Mouse (Mus musculus): ENCODE results near the gene Ibtk.
A peak's percentile ranks its signal among the peaks of the same experiment; 100 is the strongest.

The Ibtk gene

DNA sequence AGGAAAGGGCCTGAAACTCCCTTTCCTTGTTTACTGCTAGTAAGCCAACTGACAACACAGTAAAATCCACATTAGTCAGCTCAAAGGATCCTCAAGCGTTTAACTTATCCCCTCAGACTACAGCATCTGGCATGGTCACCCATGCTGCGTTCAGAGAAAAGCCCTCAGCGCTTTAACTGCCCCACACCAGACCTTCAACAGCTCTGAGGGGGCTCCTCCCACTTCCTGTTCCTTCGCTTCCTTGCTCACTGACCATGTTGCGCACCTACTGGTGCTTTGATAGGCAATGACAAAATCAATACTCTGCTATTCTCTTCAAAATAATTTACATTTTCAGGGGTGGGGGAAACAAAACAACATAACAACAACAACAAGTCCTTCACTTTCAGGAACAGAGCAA, 47.2 kb downstream of the Ibtk start:
- no peak for DNase-seq (ENCODE audit: low spot score)

DNA sequence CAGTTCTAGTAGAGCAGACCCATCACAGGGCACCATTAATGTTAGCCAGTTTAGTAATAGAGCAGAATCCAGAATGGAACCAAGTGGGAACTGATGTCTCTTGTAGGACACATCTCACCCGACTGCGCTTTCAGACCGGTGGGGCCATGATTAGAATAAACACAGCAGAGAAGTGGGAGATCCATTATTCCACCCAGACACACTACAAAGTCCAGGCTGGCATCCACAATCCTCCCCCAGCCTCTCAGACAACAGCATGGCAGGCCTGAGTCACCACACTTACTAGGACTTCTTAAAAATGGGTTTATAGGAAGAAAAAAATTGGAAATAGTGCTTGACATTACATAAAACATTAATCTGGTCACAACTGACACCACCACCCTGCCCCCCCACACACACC, 53.5 kb downstream of the Ibtk start:
- DNase-seq (ENCODE audit: low spot score), result no peak

DNA sequence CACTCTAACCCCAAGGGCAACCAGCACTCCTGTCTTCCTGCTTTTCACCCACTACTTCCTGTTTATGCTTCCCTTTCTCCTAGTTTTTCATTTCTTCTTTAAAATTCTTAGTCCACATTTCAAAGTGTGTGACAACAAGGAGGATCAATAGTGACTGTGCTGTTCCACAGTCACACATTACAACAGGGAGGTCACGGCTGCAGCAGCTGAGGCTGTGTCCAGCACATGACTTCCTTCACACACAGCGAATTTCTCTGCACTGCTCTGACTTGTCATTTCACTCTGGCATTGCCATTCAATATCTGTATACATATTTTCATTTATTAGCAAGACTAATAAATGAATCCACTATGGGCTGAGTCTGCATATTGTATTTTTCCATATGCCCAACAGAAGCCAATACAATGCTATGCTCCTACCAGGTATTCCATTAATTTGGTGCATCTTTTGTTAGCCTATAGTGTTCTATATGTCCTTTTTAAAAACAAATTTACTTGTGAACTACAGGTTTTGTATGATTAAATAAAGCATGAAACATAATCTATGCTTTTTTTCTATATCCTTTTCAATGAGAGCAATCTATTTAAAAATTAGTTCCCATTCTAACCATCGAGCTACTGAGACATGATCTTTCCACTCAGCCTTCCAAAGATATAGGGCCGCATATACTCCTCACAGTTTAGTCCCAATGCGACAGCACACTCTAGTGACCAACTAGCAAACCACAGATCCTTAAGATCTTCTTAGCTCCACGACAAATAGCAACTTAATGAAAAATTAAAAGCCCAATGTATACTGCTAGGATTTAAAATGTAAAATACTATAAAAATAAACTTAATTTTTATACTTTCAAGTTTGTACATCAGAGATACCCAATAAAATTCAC, 55.7 kb downstream of the Ibtk start:
- DNase-seq (ENCODE audit: low spot score), result no peak

DNA sequence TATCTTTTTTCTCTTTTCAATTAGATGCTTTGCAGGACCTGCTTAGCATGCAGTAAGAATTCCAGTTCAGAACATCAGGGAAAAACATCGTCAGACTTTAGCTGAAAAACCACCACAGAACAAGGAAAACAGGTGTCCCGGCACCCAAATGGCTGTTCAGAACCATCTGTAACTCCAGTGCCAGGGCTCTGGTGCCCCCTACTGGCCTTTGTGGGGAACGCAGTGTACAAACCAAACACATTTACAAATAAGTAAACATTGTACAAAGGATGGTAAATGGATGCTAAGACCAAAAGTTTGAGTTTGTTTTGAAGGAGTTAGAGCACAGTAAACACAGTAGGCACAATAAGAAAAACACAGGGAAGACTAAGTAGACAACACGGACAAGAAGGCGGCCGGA, 64.1 kb downstream of the Ibtk start:
- DNase-seq (ENCODE audit: low spot score), result no peak

DNA sequence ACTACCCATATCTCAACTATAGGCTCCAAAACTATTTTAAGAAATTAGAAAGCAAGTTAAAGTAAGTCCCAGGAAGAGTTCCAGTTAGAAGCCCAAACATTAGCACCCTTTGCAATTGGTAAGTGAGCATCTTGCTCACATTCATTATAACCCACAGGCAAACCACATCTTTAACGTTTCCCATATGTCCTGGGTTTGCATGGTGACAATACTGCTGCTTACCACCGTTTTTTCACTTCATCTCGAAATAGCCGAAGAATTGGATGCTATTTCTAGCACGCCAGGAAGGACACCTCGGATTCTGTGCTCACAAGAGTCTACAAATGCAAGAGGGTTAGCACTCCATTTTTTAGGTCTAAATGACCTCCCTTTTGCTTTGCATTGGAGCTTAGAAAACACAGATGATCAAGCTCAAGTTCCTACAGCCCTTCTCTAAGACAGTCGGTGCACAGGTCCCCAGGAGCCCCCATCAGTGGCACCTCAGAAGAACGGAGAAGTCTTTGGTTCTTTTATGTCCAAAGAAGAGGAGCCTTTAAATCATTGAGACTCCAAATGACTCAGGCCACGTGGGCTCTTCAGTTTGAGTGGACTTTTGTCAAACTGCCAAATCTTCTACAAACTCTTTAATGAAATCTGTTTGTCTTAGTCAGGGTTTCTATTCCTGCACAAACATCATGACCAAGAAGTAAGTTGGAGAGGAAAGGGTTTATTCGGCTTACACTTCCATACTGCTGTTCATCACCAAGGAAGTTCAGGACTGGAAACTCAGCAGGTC, 73.8 kb downstream of the Ibtk start:
- no peak for DNase-seq (ENCODE audit: low spot score)

DNA sequence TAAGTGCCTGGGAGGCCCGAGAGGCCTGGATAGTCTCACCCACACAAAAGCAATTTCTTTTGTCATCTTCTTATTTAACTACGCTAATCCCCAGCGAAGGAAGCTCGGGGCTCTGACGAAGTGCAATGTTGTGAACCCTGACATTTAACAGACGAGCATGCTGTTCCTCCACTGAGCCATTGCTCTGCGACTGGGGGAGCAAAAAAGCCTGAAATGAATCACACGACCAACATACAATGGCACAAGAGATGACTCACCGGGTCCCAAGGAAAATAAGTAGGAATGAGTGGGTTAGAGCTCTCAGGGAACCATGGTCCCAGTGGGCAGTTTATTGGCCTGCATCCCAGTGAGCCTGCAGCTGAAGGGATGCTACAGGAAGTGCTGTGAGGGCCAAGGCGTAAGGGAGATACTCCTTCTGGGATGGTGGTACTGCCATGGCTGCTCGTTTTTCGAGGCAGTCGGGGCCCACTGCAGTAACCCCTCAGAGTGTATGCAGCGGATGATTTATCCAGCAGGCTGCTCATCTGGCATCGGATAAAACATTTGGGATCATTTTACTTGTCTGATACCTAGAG, 75.1 kb downstream of the Ibtk start:
- no peak for DNase-seq (ENCODE audit: low spot score)

DNA sequence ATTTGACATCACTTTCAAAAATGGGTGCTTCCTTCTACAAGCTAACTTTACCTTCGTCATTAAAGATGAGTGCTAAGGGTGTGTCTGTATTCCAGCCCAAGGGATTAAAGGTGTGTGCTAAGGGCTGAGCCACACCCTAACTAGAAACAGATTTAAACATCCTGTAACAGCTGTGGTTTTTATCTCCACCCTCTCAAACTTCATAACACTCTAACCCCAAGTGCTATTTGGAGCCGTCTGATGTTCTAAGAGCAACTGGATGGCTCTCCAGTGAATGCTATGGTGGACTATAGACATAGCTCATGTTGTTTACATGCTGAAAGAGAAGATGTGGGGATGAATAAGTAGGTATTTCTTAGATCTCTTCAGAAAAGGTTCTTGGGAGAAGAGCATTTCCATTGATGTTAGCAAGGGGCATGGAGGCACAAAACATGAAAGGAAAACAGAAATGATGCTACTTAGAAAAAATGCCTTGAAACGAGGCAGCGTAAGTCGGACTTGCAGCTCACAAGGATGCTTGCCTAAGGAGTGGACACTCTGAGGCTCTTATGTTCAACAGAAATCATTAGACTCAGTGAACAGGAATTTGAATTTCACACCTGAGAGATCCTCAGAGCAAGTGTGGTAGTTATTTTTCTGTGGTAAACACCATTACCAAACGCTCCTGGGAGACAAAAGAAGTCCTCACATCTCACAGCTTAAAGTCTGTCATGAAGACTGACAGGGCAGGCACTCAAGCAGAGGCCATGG, 77.4 kb downstream of the Ibtk start:
- no peak for DNase-seq (ENCODE audit: low spot score)

DNA sequence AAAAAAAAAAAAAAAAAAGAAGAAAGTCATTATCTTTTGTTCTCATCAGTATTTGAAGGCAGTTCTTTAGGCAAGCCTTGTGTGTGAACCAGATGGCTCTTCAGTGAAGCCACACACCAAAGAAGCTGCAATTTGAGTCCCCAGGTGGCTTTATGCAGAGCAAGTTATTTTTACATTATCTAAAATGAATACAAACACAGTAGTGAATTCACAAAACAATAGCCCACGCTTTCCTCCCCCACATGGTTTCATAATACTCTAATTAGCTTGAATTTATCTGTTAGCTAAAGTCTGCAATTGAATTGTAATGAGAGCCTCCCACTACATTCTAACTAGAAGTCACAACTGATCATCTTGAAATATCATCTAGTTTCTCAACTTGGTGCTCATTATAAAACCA, 84.8 kb downstream of the Ibtk start:
- no peak for DNase-seq (ENCODE audit: low spot score)

DNA sequence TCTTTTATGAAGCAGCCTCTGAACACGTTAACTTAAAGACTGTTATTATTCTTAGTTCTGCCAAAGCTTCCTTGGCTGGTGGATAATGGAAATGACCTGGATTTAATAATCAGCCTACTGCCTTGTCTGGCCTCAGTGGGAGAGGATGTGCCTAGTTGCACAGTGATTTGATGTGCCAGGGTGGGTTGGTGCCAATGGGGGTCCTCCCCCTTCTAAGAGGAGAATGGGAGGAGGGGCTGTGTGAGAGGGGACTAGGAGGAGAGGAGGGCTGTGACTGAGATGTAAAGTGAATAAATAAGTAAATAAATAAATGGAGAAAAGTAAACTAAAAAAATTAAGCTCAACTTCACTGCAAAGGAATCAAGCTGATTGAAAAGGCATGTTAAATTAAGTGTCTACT, 85.3 kb downstream of the Ibtk start:
- DNase-seq (ENCODE audit: low spot score), result no peak

DNA sequence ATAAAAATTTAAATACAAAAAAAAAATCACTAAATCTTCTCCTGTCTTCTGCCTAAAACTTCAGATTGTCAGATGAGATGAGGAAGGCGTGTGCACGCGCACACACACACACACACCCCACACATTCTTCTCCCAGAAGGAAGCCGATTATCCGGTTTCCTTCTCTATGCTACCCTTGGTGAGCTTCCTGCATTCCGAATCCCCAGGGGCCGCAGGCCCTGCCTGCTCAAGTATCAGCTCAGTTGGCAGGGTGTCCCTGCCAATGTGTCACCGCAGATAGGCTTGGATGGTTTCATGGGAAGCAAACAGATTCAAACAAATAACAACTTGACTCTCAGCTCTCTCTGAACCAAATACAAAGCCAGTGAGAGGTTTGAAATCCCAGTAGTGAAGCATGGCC, 86.0 kb downstream of the Ibtk start:
- no peak for DNase-seq (ENCODE audit: low spot score)

DNA sequence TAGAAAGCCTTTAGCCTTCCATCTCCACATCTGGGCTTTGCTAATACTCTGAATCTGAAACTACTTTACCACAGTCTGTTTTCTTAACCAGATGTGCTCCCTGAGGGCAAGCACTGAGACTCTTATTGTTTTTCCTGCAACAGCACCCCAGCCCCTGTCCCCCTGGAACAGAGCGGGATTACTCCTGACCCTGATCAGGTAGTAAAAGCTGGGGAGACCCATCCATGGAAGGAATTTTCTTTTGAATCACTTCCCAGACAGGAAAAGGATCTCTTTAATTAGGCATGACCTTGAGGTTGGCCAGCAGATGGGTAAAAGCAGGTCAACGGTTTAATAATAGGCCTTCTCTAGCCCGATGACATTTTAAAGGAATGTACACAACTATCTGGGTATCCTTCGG, 95.7 kb downstream of the Ibtk start:
- peak; percentile 5 for DNase-seq (ENCODE audit: low spot score)

DNA sequence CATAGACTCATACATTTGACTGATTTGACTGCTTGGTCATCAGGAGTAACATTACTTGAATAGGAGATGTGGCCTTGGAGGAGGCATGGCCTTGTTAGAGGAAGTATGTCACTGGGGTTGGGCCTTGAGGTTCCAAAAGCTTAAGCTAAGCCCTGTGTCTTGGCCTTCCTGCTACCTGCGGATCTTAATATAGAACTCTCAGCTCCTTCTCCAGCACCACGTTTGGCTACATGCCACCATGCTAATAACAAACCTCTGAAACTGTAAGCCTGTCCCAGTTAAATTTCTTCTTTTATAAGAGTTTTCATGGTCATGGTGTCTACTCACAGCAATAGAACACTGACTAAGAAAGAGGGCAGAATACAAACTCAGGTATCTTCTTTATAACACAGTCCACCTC, 110.9 kb downstream of the Ibtk start:
- DNase-seq (ENCODE audit: low spot score), result no peak

Measured in ovary, postnatal 36 days (tissue).